Mouse (Mus musculus) heart, embryonic 16.5 days (tissue): ENCODE data around the gene Fcrl5. TPM values are rescaled to one million over a fixed set of nuclear protein-coding genes. Genes with fewer than 3 reads are reported as not detected.
A peak's percentile ranks its signal among the peaks of the same experiment; 100 is the strongest.

Experiments used
- ATAC-seq: fragments of 200-750 bp; cut with Nextera tagmentation; replicated peaks from 2 replicates; pipeline ENCODE4 v1.8.0; 2017; ENCODE audit warnings: moderate number of reproducible peaks; ENCODE audit not compliant: insufficient read depth, low FRiP score; ENCODE audit errors: extremely low read depth
- H3K27ac ChIP-seq: fragments of 300-500 bp; sonication (generic); 2 replicates; pipeline ENCODE4 v1.5.1; 2014; ENCODE audit warnings: mild to moderate bottlenecking, low read length, control low read depth, moderate library complexity
- H3K27me3 ChIP-seq: fragments of 300-500 bp; sonication (generic); 2 replicates; pipeline ENCODE4 v1.6.1; 2014; ENCODE audit warnings: low read length, mixed read lengths; ENCODE audit not compliant: control insufficient read depth, insufficient read depth
- H3K36me3 ChIP-seq: fragments of 300-500 bp; sonication (generic); 2 replicates; pipeline ENCODE4 v1.6.1; 2014; ENCODE audit not compliant: control insufficient read depth, insufficient read depth
- H3K4me1 ChIP-seq: fragments of 300-500 bp; sonication (generic); 2 replicates; pipeline ENCODE4 v1.6.1; 2014; ENCODE audit warnings: low read length, mixed read lengths; ENCODE audit not compliant: control insufficient read depth, insufficient read depth
- H3K4me2 ChIP-seq: fragments of 300-500 bp; sonication (generic); 2 replicates; pipeline ENCODE4 v1.6.1; 2014; ENCODE audit warnings: low read depth, mild to moderate bottlenecking, control low read depth, low read length
- H3K4me3 ChIP-seq: fragments of 300-500 bp; sonication (generic); 2 replicates; pipeline ENCODE4 v1.5.1; 2014; ENCODE audit warnings: mild to moderate bottlenecking, control low read depth, low read length
- H3K9ac ChIP-seq: fragments of 300-500 bp; sonication (generic); 2 replicates; pipeline ENCODE4 v1.6.1; 2014; ENCODE audit warnings: low read length, control low read depth
- H3K9me3 ChIP-seq: fragments of 300-500 bp; sonication (generic); replicated peaks from 2 replicates; pipeline ENCODE4 v1.6.1; 2016; ENCODE audit warnings: low read length; ENCODE audit not compliant: control insufficient read depth
- WGBS: fragments of 180-500 bp; shearing (Covaris S2); extraction: QIAGEN DNeasy Blood & Tissue Kit; methylation state at CpG from one replicate; pipeline ENCODE4 v1.1.7; 2014; 5-methylcytosine and 5-hydroxymethylcytosine counted together
- polyA plus RNA-seq: library from polyadenylated mRNA; unstranded; fragments of >200 nt; fragmentation: Nextera tagmentation; extraction: Ambion mirVana; gene quantifications from 2 replicates; pipeline ENCODE4 v1.2.1, GENCODE M21; 2015

Fcrl5 gene
- polyA plus RNA-seq, 1 experiment from 2014 or later: not detected

DNA sequence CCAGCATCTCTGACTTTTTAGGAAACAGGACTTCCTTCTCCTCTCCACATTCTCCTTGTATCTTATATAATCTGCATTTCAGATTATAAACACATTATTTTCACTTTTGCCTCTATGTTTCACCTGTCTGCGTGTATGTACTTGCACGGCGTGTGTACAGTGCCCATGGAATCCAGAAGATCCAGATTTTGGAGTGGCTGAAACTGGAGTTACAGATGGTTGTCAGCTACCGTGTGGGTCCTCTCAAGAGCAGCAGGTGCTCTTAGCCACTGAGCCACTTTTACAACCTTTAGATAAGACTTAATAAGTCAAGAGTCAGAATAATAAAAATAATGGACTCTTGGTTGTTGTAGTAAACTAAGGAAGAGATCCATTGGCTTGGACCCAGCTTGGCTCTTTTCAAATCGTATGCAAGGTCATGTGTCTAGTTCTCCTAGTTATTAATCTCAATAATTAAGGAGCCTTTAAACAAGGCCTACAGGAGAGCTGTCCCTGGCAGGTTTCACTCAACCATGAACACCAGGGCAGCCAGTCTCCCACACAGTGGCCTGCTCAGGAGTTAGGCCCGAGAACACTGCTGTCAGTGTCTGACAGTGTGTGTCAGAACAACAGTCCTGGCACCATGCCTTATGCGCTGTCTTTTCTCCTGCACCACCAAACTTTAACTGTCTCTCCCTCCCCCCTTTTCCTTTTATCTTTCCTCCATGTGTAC, 98.2 kb downstream of the Fcrl5 start:
- Histone ChIP-seq H3K9me3 (no peaks in the 10 kb centered on the region), H3K27me3 (no peaks in the 10 kb centered on the region), H3K4me3 (no peak overlapping the region), H3K4me2 (no peak overlapping the region), H3K9ac (no peak overlapping the region), H3K4me1 (peaks cover 22% of the 10 kb centered on the region), H3K27ac (no peak overlapping the region), H3K36me3 (peaks cover 53% of the 10 kb centered on the region)
- no peak for ATAC-seq
- 75% methylated on average over 7 of the region's 7 CpGs for WGBS

DNA sequence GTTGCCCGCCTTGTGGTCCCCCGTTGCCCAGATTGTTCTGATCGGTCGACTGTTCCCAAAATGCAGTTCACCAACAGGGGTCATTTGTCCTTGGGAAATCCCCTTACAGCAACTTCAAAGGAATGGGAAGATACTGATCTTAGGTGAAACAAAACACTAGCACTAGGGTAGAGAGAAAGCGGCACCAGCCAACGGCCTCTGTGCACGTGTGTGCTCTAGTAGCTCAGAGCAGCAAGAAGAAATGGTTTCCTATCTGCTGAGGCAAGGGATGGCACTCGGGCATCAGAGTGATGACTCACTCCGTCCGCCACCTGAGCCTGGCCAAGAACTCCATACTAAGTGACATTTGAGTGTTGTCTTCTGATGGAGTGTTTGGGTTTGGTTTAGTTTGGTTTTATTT, 102.5 kb downstream of the Fcrl5 start:
- Histone ChIP-seq H3K27me3 (no peaks in the 10 kb centered on the region), H3K4me2 (no peak overlapping the region), H3K4me1 (peaks cover 56% of the 10 kb centered on the region), H3K9ac (no peak overlapping the region), H3K36me3 (peaks cover 23% of the 10 kb centered on the region), H3K27ac (no peak overlapping the region), H3K9me3 (no peaks in the 10 kb centered on the region), H3K4me3 (no peak overlapping the region)
- ATAC-seq: no peak
- WGBS: 42% methylated on average over 10 of the region's 10 CpGs

DNA sequence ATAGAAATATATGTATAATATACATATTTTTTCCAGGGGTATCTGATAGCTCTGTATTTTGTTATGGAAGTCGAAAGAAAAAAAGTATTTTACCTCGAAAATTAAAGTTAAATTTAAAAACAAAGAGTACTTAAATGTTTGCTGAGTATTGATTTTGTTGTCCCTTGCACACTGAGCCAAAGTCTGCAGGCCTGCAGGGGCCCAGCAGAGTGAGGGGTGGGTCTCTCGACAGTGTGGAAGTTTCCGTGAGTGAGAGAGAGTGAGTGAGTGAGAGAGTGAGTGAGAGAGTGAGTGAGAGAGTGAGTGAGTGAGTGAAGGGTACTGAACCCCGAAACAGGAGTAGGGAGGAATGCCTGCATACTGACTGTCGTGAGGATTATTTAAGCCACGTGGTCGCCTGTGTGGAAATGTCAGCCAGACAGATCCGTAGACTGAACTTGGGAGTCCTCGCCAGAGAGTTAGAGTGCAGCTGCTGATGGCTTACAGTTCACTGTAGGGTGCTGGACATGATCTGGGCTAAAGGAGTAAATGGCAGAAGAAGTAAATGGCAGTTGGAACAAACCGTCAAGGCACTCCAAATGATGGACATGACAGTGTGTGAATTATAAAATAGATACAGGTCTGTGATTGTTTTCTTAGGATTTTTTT, 104.6 kb downstream of the Fcrl5 start:
- H3K4me1 ChIP-seq: peaks cover 58% of the 10 kb centered on the region
- H3K27me3 ChIP-seq: no peaks in the 10 kb centered on the region
- no peak overlapping the region for H3K4me2 ChIP-seq
- H3K4me3 ChIP-seq: no peak overlapping the region
- ATAC-seq: no peak
- peaks cover 14% of the 10 kb centered on the region for H3K36me3 ChIP-seq
- 53% methylated on average over 11 of the region's 11 CpGs for WGBS
- H3K27ac ChIP-seq: peak overlapping the region; percentile 85
- no peak overlapping the region for H3K9ac ChIP-seq
- no peaks in the 10 kb centered on the region for H3K9me3 ChIP-seq

DNA sequence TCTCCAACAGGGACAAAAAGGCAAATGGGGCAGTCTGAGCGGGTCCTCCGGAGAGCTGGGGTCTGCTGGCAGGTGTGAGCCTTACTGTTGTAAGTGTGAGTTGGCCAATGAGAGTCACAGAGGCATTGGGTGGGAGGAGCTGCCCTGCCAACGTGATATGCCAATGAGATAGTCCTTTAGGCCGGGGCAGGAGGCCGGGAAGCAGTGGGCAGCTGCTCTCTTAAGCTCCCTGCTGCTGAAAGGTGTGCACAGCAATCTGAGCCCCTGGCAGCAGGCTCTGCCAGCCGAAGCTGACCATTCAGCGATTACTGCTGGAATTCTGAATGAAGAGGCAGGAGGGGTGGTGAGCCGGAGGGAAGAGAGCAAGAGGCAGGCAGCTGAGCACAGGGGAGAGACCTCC, 105.1 kb downstream of the Fcrl5 start:
- Histone ChIP-seq H3K36me3 (peaks cover 10% of the 10 kb centered on the region), H3K9ac (peak overlapping the region; percentile 36), H3K27ac (peak overlapping the region; percentile 85), H3K4me2 (no peak overlapping the region), H3K9me3 (no peaks in the 10 kb centered on the region), H3K4me1 (peaks cover 58% of the 10 kb centered on the region), H3K27me3 (no peaks in the 10 kb centered on the region), H3K4me3 (no peak overlapping the region)
- WGBS: 28% methylated on average over 8 of the region's 8 CpGs
- ATAC-seq: peak; percentile 59

DNA sequence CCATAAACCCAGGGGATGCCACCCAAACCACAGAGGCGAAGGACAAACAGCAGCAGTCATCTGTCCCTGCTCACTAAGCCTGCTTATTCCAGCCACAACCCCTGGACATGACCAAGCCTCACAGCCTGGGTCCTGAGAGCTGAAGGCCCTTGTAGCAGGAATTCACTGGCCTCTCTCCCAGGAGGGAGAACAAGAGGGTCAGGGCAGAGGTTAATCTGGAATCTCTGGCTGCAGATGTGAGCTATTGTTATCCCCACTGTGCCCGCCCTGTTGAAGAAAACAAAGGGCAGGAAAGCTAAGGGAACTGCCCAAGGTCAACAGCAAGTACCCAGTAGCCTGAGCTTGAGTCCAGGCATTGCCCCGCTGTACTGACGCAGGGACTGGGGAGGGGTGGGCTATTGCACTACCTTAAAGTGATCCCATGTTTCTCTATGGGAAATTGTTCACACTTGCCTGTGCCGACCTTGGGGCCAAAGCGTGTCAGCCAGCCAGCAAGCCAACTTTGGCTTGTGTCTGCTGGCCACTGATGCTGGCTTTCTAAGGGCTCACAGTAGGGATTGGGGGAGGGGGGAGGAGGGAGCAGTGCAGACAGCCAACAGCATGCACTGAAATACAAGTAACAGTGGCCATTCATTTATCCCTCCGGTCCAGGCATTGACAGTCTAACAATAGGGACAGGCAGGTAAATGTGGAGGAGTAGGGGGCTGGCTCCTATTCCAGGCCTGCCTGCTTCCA, 107.1 kb downstream of the Fcrl5 start:
- H3K27ac ChIP-seq: peak overlapping the region; percentile 49
- peaks cover 49% of the 10 kb centered on the region for H3K4me1 ChIP-seq
- H3K36me3 ChIP-seq: no peaks in the 10 kb centered on the region
- no peak overlapping the region for H3K4me3 ChIP-seq
- 58% methylated on average over 7 of the region's 7 CpGs for WGBS
- no peak overlapping the region for H3K9ac ChIP-seq
- H3K9me3 ChIP-seq: no peaks in the 10 kb centered on the region
- no peaks in the 10 kb centered on the region for H3K27me3 ChIP-seq
- H3K4me2 ChIP-seq: 0 out of 2 replicates have a peak overlapping the region, but pooled peaks have one; percentile 9
- ATAC-seq: peak; percentile 44

DNA sequence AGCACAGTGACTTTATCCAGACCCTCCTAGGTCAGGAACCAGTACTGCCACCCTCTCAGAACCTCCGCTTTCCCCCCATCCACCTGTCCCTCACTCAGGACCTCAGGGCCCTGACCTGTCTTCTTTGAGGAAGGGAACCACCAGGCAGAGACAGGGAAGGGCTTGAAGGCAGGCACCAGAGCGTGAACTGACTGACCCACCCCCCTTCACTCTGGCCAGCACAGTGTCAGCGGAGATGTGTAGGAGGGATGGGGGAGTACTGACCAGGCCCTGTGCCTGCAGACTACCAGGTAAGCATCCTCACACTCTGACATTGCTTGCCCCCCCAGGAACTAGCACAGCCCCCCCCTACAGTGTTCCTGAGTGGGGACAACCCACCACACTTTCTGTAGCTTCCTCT, 110.0 kb downstream of the Fcrl5 start:
- no peak for ATAC-seq
- Histone ChIP-seq H3K9me3 (no peaks in the 10 kb centered on the region), H3K4me1 (peaks cover 26% of the 10 kb centered on the region), H3K4me3 (no peak overlapping the region), H3K27me3 (no peaks in the 10 kb centered on the region; the same call in none of the 2 replicates), H3K27ac (no peak overlapping the region), H3K9ac (no peak overlapping the region), H3K4me2 (no peak overlapping the region), H3K36me3 (no peaks in the 10 kb centered on the region)
- WGBS: 82% methylated on average over 3 of the region's 3 CpGs

DNA sequence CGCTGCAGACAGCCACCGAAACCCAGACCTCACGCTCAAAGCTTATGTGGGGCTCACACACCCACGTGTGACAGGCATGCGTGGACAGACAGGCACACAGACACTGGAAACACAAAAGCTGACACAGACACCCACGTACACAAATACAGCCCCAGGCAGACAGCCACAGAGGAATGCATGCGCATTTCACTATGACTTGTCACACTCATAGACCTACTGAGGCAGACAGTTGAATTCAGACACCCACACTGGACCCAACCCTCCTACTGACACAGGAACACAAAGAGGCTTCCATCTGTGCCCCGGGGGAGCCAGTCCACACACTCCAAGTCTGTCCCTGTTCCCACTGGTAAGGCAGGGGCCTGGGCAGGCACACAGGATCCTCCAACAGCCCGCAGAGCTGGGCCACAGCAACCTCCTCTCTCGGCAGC, 110.7 kb downstream of the Fcrl5 start:
- Histone ChIP-seq H3K27ac (no peak overlapping the region), H3K9me3 (no peaks in the 10 kb centered on the region), H3K36me3 (no peaks in the 10 kb centered on the region), H3K4me3 (no peak overlapping the region), H3K4me2 (no peak overlapping the region), H3K9ac (no peak overlapping the region), H3K4me1 (peaks cover 18% of the 10 kb centered on the region), H3K27me3 (peaks cover 7% of the 10 kb centered on the region)
- no peak for ATAC-seq
- WGBS: 78% methylated on average over 10 of the region's 10 CpGs

DNA sequence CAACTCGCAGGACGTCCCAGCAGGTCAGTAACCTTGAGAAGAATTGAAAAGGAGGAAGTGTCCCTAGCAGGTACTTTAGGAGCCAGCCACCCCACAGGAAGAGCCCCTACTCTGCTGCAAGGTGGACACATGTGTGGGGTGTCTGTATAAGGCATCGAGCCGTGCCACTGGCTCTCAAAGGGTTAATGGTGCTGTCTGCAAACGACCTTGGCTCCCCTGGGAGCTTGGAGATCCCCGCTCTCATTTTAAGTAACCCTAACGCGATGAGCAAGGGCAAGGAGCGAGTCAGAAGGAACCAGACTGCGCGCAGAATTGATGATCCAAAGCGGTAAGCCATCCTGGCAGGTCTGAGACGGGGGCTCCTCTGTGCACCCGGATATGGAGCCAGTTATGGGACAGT, 114.3 kb downstream of the Fcrl5 start:
- no peak for ATAC-seq
- Histone ChIP-seq H3K9me3 (no peaks in the 10 kb centered on the region), H3K4me3 (no peak overlapping the region), H3K27ac (no peak overlapping the region), H3K4me1 (peaks cover 9% of the 10 kb centered on the region), H3K36me3 (no peaks in the 10 kb centered on the region), H3K9ac (no peak overlapping the region), H3K27me3 (peaks cover 8% of the 10 kb centered on the region), H3K4me2 (no peak overlapping the region)
- WGBS: 31% methylated on average over 14 of the region's 14 CpGs
